Mouse (Mus musculus) midbrain, embryonic 10.5 days (tissue): ENCODE measurements at regions not wholly inside any gene's neighbourhood (a gene's known extent, or its start where the extent isn't known, plus 50 kb on each side); places are given as distances from the start of the nearest gene placed in this dataset.

Experiments
- DNase-seq: peaks from one replicate; pipeline ENCODE4 v3.0.0-alpha.2; 2017; ENCODE audit warnings: low spot score
- H3K27ac ChIP-seq: fragments of 300-500 bp; sonication (generic); replicated peaks from 2 replicates; pipeline ENCODE4 v1.5.1; 2016; ENCODE audit warnings: mild to moderate bottlenecking
- H3K27me3 ChIP-seq: fragments of 300-500 bp; sonication (generic); 2 replicates; pipeline ENCODE4 v1.6.1; 2016; ENCODE audit warnings: low read depth, mild to moderate bottlenecking; ENCODE audit not compliant: poor library complexity, severe bottlenecking
- H3K36me3 ChIP-seq: fragments of 300-500 bp; sonication (generic); 2 replicates; pipeline ENCODE4 v1.6.1; 2016; ENCODE audit warnings: mild to moderate bottlenecking, moderate library complexity
- H3K4me1 ChIP-seq: fragments of 300-500 bp; sonication (generic); 2 replicates; pipeline ENCODE4 v1.6.1; 2016
- H3K4me3 ChIP-seq: fragments of 300-500 bp; sonication (generic); 2 replicates; pipeline ENCODE4 v1.5.1; 2016; ENCODE audit warnings: mild to moderate bottlenecking, moderate library complexity
- H3K9me3 ChIP-seq: fragments of 300-500 bp; sonication (generic); replicated peaks from 2 replicates; pipeline ENCODE4 v1.6.1; 2016; ENCODE audit warnings: mild to moderate bottlenecking
- WGBS: fragments of 180-500 bp; shearing (Covaris S2); methylation state at CpG from one replicate; pipeline ENCODE4 v1.1.7; 2016; 5-methylcytosine and 5-hydroxymethylcytosine counted together

DNA sequence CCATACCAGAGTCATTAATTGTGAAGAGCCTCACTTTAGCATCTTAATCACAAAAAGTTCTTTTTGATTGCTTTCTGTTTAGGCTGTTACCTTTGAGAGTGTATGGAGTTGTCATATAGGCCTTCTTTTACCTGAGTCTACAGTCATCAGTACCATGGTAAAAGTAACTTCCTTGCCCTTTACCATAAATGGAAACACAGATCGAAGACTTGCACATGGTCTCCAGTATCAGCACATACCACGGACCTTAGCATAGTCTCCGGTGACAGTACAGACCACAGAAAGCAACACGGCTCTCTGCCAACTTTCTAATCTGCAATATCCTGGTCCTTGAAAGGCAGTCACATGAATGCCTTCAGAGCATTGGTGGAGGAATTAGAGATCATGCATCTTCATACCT is 1626.8 kb upstream of the Gm6569 start:
- no peak for DNase-seq
- Histone ChIP-seq H3K4me1 (no peaks in the 10 kb centered on the region), H3K4me3 (no peak overlapping the region), H3K9me3 (no peaks in the 10 kb centered on the region), H3K27ac (no peak overlapping the region), H3K36me3 (no peaks in the 10 kb centered on the region), H3K27me3 (no peaks in the 10 kb centered on the region)
- 86% methylated on average over 4 of the region's 4 CpGs for WGBS

DNA sequence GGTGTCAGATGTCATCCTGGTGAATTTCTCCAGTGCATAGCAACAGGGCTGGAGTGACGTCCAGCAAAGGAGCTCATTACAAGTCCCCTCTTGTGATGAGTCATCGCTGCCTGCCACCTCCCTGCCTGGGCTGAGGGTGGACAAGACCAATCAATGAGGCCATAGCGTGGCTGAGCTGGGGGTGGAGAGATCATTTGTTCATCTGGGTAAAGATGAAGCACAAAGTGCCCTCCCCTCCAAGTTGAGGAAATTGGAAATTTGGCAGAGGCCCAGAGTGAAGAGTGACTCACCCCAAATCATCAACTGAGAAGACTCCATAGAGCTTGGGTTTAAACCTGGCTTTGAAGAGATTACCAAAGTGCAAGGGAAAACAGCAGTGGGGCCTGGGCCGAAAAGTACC is 1626.3 kb upstream of the Gm6569 start:
- DNase-seq: no peak
- H3K4me1 ChIP-seq: no peaks in the 10 kb centered on the region
- no peak overlapping the region for H3K27ac ChIP-seq
- H3K4me3 ChIP-seq: no peak overlapping the region
- WGBS: 74% methylated on average over 4 of the region's 4 CpGs
- H3K9me3 ChIP-seq: no peaks in the 10 kb centered on the region
- H3K36me3 ChIP-seq: no peaks in the 10 kb centered on the region
- no peaks in the 10 kb centered on the region for H3K27me3 ChIP-seq

DNA sequence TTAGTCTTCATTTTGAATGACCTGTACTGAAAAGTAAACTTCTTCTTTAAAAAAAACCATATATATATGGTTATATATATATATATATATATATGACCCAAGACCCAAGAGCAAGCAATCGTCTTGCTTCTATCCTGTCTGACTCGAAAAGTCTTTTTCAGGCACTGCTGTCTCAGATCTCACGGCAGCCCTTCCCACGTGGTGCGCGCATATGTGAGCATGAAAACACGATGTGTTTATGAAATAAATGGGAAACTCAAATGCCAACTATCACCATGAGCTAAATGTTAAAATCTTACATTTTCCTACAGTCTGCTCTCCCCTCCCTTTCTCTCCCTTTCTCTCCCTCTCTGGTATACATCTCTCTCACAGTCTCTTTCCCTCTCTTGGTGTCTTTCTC is 1625.4 kb upstream of the Gm6569 start:
- 95% methylated on average over 7 of the region's 7 CpGs for WGBS
- DNase-seq: no peak
- Histone ChIP-seq H3K4me3 (no peak overlapping the region), H3K36me3 (no peaks in the 10 kb centered on the region), H3K9me3 (no peaks in the 10 kb centered on the region), H3K27me3 (no peaks in the 10 kb centered on the region), H3K4me1 (no peaks in the 10 kb centered on the region), H3K27ac (no peak overlapping the region)

DNA sequence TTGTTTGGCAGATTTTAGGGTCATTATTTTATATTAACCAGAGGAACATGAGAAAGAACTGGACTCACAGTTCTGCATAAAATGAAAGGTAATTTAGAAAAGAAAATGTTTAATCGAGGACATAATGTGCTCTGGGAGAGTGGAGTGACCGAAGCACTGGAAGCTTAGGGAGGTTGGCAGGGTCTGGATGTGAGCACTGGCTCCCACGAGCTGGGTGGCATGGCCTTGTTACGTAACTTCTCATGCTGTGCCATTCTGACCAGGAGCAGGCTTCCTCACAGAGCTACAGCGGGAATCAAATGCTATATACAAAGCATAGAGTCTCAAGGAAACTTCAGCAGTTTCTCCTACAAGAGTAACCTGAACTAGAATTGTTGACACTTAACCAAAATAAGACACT is 1616.6 kb upstream of the Gm6569 start:
- no peak overlapping the region for H3K4me3 ChIP-seq
- H3K9me3 ChIP-seq: no peaks in the 10 kb centered on the region
- H3K27me3 ChIP-seq: no peaks in the 10 kb centered on the region
- H3K27ac ChIP-seq: no peak overlapping the region
- 79% methylated on average over 5 of the region's 5 CpGs for WGBS
- no peaks in the 10 kb centered on the region for H3K36me3 ChIP-seq
- no peaks in the 10 kb centered on the region for H3K4me1 ChIP-seq
- DNase-seq: no peak

DNA sequence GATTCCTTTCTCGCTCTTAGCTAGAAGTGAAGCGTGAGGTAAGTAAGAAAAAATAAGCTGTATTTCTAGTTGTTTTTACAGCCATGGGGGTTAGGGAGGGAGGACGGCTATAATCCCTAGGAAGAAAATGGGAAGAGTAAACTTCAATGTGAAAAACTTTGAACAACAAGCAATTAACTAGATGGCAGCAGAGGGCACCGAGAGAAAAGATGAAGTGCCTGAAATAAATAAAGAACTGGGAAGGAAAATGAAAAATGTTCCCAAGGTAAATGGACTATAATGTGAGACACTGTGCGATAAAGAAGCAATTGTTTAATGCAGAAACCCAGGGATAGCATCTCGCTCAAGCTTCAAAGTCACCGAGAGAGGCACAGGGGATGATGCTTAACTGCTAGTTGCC is 1614.4 kb upstream of the Gm6569 start:
- DNase-seq: no peak
- no peak overlapping the region for H3K4me3 ChIP-seq
- H3K27me3 ChIP-seq: no peaks in the 10 kb centered on the region
- H3K36me3 ChIP-seq: no peaks in the 10 kb centered on the region
- no peak overlapping the region for H3K27ac ChIP-seq
- no peaks in the 10 kb centered on the region for H3K9me3 ChIP-seq
- no peaks in the 10 kb centered on the region for H3K4me1 ChIP-seq
- WGBS: 83% methylated on average over 7 of the region's 7 CpGs

DNA sequence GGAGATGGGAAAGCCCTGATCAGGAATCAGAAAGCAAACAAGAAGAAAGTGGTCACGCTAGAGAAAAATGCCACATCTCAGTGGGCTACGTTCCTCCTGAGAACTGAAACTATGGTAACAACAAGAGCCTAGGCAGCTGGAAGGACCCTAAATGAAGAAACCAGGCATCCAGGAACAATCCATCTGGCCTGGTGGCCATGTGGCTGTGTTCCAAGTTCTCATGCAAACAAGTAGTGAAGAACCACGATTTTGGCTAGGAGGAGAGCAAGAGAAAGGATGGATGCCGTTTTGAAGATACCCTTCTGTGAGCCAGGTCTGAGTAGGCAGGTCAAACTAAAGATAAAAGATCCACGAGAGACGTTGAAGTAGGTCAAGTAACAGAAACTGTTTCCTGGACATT is 1613.6 kb upstream of the Gm6569 start:
- 90% methylated on average over 6 of the region's 6 CpGs for WGBS
- Histone ChIP-seq H3K27me3 (no peaks in the 10 kb centered on the region), H3K9me3 (no peaks in the 10 kb centered on the region), H3K36me3 (no peaks in the 10 kb centered on the region), H3K27ac (no peak overlapping the region), H3K4me1 (no peaks in the 10 kb centered on the region), H3K4me3 (no peak overlapping the region)
- no peak for DNase-seq

DNA sequence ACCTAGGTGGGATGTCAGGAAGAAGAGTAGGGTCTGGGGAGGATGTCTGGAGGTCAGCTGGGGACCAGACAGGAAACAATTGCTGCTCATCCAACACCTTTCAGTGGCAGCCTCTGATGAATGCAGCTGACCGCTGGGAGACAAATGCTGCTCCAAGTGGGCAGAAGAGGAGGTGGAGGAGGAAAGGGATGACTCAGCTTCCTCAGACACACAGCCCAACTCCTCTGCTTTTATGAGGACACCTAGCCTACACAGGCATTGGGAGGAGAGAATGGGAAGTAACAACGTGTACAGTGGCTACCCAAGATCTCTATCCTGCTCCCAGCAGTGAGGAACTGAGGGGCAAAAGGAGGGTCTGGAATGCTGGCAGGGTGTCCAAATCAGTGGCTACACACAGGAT is 1602.0 kb upstream of the Gm6569 start:
- no peaks in the 10 kb centered on the region for H3K36me3 ChIP-seq
- H3K27ac ChIP-seq: no peak overlapping the region
- H3K4me3 ChIP-seq: no peak overlapping the region
- H3K9me3 ChIP-seq: no peaks in the 10 kb centered on the region
- no peaks in the 10 kb centered on the region for H3K4me1 ChIP-seq
- no peak for DNase-seq
- 40% methylated on average over 2 of the region's 2 CpGs for WGBS
- H3K27me3 ChIP-seq: no peaks in the 10 kb centered on the region

DNA sequence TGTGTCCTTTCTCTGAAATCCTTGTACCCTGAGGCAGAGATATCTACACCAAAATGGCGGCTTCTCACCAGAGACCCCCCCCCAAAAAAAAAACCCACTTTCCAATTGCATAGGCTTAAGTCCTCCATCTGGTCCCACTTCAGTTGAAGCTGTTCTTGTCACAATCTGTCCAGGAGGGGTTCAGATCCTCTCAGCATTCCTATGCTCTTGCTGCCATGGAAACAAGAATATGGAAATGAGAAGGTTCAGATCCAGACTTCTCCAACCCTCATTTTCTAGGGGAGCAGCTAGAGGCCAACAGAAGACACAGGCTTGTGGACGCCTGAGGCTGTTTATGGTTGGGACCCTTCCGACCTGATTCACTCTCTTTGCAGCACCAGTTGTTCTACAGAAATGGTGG is 1569.7 kb upstream of the Gm6569 start:
- 76% methylated on average over 3 of the region's 3 CpGs for WGBS
- Histone ChIP-seq H3K36me3 (no peaks in the 10 kb centered on the region), H3K9me3 (peaks cover 7% of the 10 kb centered on the region; the same call in 1 of the 2 replicates), H3K4me3 (no peak overlapping the region), H3K27me3 (no peaks in the 10 kb centered on the region), H3K27ac (no peak overlapping the region), H3K4me1 (peaks cover 8% of the 10 kb centered on the region; the same call in 1 of the 2 replicates)
- DNase-seq: no peak

DNA sequence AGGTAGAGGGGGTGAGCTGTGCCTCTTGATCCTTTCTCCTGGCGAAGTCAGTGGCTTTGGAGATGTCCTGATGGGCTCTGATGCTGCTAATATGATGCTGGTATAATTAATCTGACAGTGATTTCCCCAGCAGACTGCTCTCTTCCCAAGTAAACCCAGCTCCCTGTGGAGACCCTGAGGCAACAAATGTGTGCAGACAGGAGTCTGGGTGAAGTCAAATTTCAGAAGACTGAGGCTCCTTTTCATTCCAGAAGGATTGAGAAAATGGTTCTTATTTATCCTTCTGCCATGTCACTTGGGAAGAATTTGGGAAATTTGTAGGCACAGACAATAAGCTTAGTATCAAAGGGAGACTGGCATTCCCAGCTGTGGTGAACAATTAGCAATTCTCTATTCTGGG is 1550.5 kb upstream of the Gm6569 start:
- Histone ChIP-seq H3K4me3 (no peak overlapping the region), H3K27ac (no peak overlapping the region), H3K4me1 (peaks cover 15% of the 10 kb centered on the region), H3K27me3 (no peaks in the 10 kb centered on the region), H3K9me3 (no peaks in the 10 kb centered on the region), H3K36me3 (no peaks in the 10 kb centered on the region)
- no peak for DNase-seq
- 39% methylated on average over 1 of the region's 1 CpGs for WGBS

DNA sequence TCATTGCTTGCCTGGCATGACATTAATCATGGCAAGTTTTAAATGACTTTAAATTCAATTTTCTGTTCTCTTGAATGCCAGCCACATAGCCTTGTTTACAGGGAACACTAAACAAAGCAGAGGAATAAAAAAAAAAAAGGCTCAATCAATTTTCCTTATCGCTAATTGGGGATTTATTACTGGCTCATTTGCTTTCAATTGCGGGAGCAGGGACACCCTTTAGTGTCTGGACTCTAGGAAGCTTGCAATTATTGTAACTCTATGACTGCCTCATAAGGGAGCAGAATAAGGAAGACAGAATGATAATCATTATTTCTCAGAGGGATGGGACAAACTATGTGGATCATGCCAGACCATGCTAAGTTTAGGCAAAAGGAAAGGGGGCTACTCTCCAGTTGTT is 1537.7 kb upstream of the Gm6569 start:
- Histone ChIP-seq H3K27ac (no peak overlapping the region), H3K27me3 (no peaks in the 10 kb centered on the region), H3K4me3 (no peak overlapping the region), H3K4me1 (no peaks in the 10 kb centered on the region), H3K36me3 (no peaks in the 10 kb centered on the region), H3K9me3 (no peaks in the 10 kb centered on the region)
- 82% methylated on average over 2 of the region's 2 CpGs for WGBS
- DNase-seq: no peak

DNA sequence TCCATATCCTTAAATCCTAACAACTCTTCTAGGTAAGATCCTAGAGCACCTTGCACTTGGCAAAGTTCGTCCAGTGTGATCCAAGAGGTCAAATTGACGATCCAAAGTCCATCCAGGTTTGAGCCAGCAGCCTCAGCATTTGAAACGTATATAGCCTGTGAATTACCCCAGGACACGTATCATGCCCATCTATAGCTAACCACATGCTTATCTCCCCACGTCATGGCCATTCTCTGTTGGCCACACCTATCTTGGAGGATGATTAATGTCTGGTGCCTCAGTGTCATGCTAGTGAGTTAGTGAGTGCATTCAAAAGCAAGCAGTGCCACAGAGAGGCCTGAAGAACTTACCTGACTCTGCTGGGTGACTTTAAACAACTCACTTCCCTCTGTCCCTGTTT is 1521.9 kb upstream of the Gm6569 start:
- Histone ChIP-seq H3K27ac (no peak overlapping the region), H3K27me3 (no peaks in the 10 kb centered on the region), H3K4me1 (no peaks in the 10 kb centered on the region), H3K9me3 (no peaks in the 10 kb centered on the region), H3K36me3 (no peaks in the 10 kb centered on the region), H3K4me3 (no peak overlapping the region)
- DNase-seq: no peak
- 87% methylated on average over 5 of the region's 5 CpGs for WGBS

DNA sequence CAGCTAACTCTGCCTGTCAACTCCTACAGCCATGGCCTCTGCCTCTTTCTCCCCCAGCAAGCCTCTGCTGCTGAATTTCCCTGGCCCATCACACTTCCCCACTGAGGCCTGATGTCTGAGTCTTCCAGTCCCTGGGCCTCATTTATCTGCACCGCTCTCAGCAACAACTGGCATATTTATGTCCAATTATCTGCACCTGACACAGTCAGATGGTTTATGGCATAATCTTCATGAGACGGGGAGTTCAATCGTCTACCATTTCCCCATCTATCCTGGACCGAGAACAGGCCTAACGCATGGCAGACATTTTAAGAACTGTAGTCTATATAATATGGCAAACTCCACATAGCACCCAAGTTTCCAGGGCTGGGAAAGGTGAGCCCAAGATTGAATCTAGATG is 1512.8 kb upstream of the Gm6569 start:
- no peak for DNase-seq
- 94% methylated on average over 5 of the region's 5 CpGs for WGBS

DNA sequence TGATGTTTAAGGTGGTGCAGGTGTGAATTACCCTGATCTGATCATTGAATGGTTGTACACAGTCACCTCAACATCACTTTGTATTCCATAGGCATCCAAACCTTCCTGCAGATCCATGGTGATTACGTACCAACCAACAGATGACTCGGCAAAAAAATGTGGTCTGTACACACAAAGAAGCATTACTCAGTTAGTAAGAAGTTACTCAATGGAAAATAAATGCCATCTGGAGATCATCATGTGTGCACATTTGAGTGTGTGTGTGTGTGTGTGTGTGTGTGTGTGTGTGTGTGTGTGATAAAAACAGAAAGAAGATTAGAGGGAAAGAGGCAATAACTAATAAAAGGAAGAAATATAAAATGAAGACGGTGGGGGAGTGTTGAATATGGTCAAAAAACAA is 1512.2 kb upstream of the Gm6569 start:
- H3K4me3 ChIP-seq: no peak overlapping the region
- no peaks in the 10 kb centered on the region for H3K36me3 ChIP-seq
- no peak for DNase-seq
- H3K9me3 ChIP-seq: no peaks in the 10 kb centered on the region
- no peaks in the 10 kb centered on the region for H3K4me1 ChIP-seq
- H3K27me3 ChIP-seq: no peaks in the 10 kb centered on the region
- WGBS: 93% methylated on average over 3 of the region's 3 CpGs
- no peak overlapping the region for H3K27ac ChIP-seq

More for the DNA sequence above, 1512.8 kb upstream of the Gm6569 start:
- Histone ChIP-seq H3K36me3 (no peaks in the 10 kb centered on the region), H3K27me3 (no peaks in the 10 kb centered on the region), H3K27ac (no peak overlapping the region), H3K4me1 (no peaks in the 10 kb centered on the region), H3K4me3 (no peak overlapping the region), H3K9me3 (no peaks in the 10 kb centered on the region)

DNA sequence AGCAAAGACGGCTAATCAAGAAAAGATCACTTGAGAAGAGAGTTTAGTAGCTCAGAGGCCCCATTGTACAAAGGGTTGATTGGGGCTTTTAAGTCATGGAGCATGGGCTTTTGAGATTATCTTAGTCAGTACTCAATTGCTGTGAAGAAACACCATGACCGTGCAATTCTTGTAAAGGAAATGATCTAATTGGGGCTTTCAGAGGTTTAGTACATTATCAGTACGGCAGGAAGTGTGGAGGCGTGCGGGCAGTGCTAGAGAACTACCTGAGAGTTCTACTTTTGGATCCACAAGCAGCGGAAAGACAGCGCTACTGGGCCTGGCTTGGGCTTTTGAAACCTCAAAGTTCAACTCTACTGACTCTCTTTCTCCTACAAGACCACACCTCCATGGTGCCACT is 1511.2 kb upstream of the Gm6569 start:
- DNase-seq: no peak
- no peak overlapping the region for H3K27ac ChIP-seq
- H3K4me1 ChIP-seq: no peaks in the 10 kb centered on the region
- WGBS: 93% methylated on average over 7 of the region's 7 CpGs
- no peak overlapping the region for H3K4me3 ChIP-seq
- H3K36me3 ChIP-seq: no peaks in the 10 kb centered on the region
- H3K27me3 ChIP-seq: no peaks in the 10 kb centered on the region
- no peaks in the 10 kb centered on the region for H3K9me3 ChIP-seq
